Mouse (Mus musculus) bone marrow macrophage, adult 2 months (primary cell): ENCODE data around the gene Gm42906. TPM values are rescaled to one million over a fixed set of nuclear protein-coding genes. Genes with fewer than 3 reads are reported as not detected.

Experiments used
- H3K27ac ChIP-seq: 2 replicates; pipeline ENCODE4 v1.5.1; 2012; ENCODE audit warnings: low read depth, low read length; ENCODE audit not compliant: insufficient read depth
- H3K4me1 ChIP-seq: 2 replicates; pipeline ENCODE4 v1.6.1; 2012; ENCODE audit warnings: low read length; ENCODE audit not compliant: control insufficient read depth, insufficient read depth
- H3K4me3 ChIP-seq: 2 replicates; pipeline ENCODE4 v1.5.1; 2012; ENCODE audit warnings: mild to moderate bottlenecking, low read length, moderate library complexity; ENCODE audit not compliant: insufficient read depth
- CTCF ChIP-seq: IDR thresholded peaks from 2 replicates; pipeline ENCODE4 v1.5.1; 2012; ENCODE audit warnings: low read depth, mild to moderate bottlenecking, low read length, moderate library complexity
- POLR2A ChIP-seq: IDR thresholded peaks from 2 replicates; pipeline ENCODE4 v1.6.1; 2012; ENCODE audit warnings: mild to moderate bottlenecking, low read depth, low read length, borderline replicate concordance
- polyA plus RNA-seq: library from polyadenylated mRNA; stranded (reverse); fragments of >200 nt; gene quantifications from 2 replicates; pipeline ENCODE4 v1.2.4, GENCODE M21; 2012; ENCODE audit not compliant: missing spikeins, insufficient read depth, insufficient read length

The Gm42906 gene
- polyA plus RNA-seq, 1 experiment = not detected

DNA sequence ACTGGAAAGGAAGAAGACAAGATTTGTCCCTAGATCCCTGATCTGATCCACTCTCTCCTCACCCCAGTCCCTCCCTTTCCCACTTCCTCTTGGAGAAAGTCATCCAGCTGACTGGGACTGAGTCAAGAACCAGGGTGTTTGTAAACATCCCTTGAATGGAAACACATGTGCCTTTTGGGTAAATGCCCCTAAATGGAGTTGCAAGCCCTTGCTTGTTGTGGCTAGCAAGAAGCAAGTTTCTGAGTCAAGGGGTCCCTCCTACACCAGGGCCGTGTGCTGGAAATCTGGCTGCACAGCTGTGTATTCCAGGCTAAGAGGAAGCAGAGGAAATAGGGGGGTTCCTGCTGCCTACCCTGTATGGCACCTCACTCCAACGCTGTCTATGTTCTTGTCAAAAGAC is 298.2 kb downstream of the Gm42906 start:
- TF ChIP-seq POLR2A (no peak), CTCF (no peak)
- no peak overlapping the region for H3K27ac ChIP-seq

DNA sequence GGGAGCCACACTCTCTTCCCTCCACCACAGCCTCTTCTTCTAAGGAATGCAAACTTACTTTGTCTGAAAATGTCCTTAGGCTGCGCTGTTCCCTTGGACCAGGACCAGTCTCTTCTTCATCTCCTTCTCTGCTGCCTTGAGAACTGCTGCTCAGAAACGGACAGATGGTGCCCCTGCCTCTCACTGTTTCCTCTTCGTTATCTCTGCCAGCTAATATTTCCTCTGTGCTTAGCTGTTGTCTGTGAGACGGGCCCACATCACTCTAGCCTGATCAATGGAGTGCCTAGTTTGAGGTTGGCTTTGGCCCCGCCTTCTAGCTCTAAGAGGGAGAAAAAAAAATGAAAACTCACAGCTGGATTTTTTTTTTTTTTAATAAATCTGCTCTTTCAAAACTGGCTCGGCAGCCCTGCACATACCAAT is 300.7 kb downstream of the Gm42906 start:
- Histone ChIP-seq H3K4me1 (peaks cover 4% of the 10 kb centered on the region; the same call in 1 of the 2 replicates), H3K27ac (no peak overlapping the region), H3K4me3 (no peak overlapping the region)
- no peak for TF ChIP-seq POLR2A
- TF ChIP-seq CTCF = no peak

More for the DNA sequence above, 298.2 kb downstream of the Gm42906 start:
- no peak overlapping the region for H3K4me3 ChIP-seq
- H3K4me1 ChIP-seq = peaks cover 4% of the 10 kb centered on the region; the same call in 1 of the 2 replicates

DNA sequence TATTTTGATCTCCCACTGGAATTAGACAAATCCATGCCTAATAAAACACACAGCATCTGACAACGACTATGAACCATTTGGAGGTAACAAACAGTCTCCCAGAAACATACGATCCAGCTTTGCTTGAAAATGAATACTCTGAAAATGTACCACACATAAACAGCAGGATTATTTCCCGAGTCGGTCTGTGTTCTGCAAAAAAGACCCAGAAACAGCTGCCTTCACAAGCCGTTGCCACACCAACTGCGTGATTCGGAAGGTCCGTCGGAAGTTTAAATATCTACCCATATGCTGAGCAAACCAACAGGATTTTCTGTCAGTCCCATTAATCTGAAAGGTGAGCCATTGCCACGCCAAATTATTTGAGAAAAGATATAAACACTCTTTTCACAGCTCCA is 301.4 kb downstream of the Gm42906 start:
- Histone ChIP-seq H3K4me3 (no peak overlapping the region), H3K4me1 (peaks cover 4% of the 10 kb centered on the region; the same call in 1 of the 2 replicates), H3K27ac (no peak overlapping the region)
- TF ChIP-seq CTCF (no peak), POLR2A (no peak)

GRCm38 (mm10) chr5:151125985-151126607 is 301.9 kb downstream of the Gm42906 start:
- H3K4me1 ChIP-seq = peaks cover 4% of the 10 kb centered on the region; the same call in 1 of the 2 replicates
- no peak for TF ChIP-seq CTCF
- no peak overlapping the region for H3K4me3 ChIP-seq
- H3K27ac ChIP-seq = no peak overlapping the region

GRCm38 (mm10) chr5:151117846-151118245 is 310.1 kb downstream of the Gm42906 start:
- H3K4me3 ChIP-seq = no peak overlapping the region
- TF ChIP-seq POLR2A (no peak), CTCF (no peak)
- H3K4me1 ChIP-seq = no peaks in the 10 kb centered on the region
- H3K27ac ChIP-seq = no peak overlapping the region

DNA sequence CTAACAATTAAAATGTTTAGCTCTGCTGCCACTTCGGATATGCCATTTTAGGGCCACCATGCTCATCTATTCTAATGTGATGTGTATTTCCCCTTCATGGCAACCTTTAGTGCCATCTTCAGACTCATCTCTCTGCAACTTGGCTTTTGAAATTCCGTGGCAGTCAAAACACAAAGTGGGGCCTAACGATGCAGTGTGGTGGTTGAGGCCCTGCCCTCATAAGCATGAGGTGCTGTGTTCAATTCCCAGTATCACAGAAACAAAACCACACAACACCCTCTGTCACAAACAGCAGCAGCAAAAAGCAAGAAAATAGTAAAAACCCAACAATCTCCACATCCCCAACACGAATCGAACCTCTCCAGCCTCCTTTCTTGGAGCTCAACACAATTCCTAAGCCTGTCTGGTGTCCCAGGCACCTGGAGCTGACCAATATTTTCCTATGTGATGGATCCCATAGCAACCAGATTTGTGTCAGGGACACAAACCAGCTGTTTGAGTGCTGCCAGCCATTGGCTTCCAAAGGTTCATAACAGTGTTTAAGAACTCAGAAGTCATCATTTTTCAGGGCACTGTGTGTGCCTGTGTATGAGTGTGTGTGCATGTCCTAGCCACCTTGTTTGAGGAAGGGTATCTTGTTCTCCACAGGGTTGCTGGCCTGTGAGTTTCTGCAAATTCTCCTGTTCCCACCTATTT is 311.6 kb downstream of the Gm42906 start:
- Histone ChIP-seq H3K27ac (no peak overlapping the region), H3K4me3 (no peak overlapping the region), H3K4me1 (no peaks in the 10 kb centered on the region)
- TF ChIP-seq POLR2A = no peak
- TF ChIP-seq CTCF = no peak

- Histone ChIP-seq H3K4me1 (peaks cover 4% of the 10 kb centered on the region), H3K27ac (no peak overlapping the region), H3K4me3 (no peak overlapping the region)
- TF ChIP-seq POLR2A (no peak), CTCF (no peak)
Observed at GRCm38 (mm10) chr5:151112743-151113142, 315.2 kb downstream of the Gm42906 start.

GRCm38 (mm10) chr5:151111080-151111871 is 316.7 kb downstream of the Gm42906 start:
- no peak overlapping the region for H3K27ac ChIP-seq
- peaks cover 4% of the 10 kb centered on the region for H3K4me1 ChIP-seq
- no peak for TF ChIP-seq POLR2A
- no peak for TF ChIP-seq CTCF
- H3K4me3 ChIP-seq = no peak overlapping the region

GRCm38 (mm10) chr5:151110461-151110908 is 317.5 kb downstream of the Gm42906 start:
- TF ChIP-seq POLR2A (no peak), CTCF (no peak)
- Histone ChIP-seq H3K4me3 (no peak overlapping the region), H3K4me1 (peaks cover 4% of the 10 kb centered on the region), H3K27ac (no peak overlapping the region)

DNA sequence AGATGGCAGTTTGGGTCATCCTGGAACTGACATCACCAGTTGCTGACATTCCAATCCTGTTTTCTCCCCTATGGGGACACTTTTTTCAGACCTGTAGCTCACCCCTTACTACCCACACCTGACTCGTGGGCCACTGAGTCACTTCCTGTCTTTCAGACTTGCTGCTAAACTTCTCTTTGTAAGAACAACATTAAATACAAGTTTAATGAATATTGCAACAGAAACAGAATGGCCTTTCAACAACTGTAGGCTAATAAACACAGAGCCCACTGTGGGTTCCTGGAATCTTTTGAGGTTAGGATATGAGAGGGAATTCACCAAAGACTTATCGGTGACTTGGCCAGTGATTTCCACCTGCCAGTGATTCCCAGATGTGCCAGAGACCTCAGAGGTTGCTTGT is 318.1 kb downstream of the Gm42906 start:
- no peak for TF ChIP-seq CTCF
- TF ChIP-seq POLR2A = no peak
- no peak overlapping the region for H3K4me3 ChIP-seq
- H3K27ac ChIP-seq = no peak overlapping the region
- H3K4me1 ChIP-seq = peaks cover 4% of the 10 kb centered on the region
